Mouse (Mus musculus) mesoderm, embryonic 11.5 days (tissue): ENCODE measurements around the gene Zfpm1.

Experiments used
- DNase-seq: peaks from one replicate; pipeline ENCODE4 v3.0.0-alpha.2; 2012; ENCODE audit warnings: low read depth, low spot score

The Zfpm1 gene

DNA sequence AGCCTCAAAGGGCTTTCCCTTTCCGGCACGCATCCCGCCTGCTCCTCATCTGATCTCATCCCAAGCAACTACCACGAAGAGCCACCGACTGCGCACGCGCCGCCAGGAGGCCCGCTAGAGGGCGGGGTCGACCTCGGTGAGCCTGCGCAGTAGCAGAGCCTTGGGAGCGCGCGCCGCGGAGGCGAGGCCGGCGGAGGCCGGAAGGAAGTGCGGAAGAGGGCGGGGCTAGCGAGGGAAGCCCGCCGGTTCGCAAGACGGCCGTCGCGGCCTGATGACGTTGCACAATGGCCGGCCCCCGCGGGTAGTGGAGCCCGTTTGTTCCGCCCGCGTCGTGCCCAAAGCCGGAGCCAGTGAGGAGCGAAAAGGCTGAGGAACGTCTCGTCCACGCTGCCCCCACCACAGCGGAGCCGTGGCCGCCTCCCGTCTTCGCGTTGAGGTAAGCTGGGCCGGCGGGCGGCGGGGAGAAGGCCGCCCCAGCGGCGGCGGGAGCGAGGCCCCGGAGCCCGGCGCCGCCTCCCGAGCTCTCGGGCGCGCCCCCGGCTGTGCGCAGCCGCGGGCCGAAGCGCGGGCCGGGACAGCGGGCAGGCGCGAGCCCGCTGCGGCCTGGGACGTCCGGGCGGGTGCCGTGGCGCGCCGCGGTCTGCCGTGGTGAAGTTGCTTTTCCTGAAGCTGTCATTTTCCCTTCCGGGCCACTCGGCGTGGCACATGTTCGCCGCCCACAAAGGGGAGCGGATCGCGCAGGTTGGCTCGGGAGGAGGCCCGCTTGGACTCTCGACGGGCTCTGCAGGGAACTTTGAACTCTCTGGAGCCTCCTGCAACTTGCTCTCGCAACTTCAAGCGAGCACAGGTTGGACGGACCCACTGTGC, 94.7 kb downstream of the Zfpm1 start, which contains the start of gene Zc3h18:
Gene Zc3h18 (plus strand): TSS at position 245 of the 867 bp plus-strand sequence.
- DNase-seq: peak; percentile 99

DNA sequence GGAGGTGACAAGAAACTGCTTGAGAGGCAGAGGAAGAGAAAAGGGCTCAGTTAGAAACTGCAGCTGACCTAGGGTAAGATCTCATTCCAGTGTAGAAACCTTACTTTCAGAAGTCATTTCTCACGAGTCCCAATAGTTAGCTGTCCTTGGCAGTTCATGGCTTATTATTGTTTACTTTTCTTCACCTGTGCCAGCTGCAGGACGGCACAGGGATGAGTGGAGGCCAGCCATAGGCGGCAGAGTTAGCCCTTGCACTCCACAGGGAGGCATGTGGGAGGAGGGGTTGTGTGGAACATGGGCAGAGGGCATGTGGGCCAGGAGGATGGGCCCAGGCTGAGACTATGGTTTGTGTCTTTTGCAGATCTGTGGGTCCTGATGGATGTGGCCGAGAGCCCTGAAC, 101.1 kb downstream of the Zfpm1 start:
- no peak for DNase-seq
